Mouse (Mus musculus): Measurements from ENCODE around the gene 4933411K16Rik.
A peak's percentile ranks its signal among the peaks of the same experiment; 100 is the strongest.

4933411K16Rik gene

GRCm38 (mm10) chr19:42035456-42036248, 16.4 kb upstream of the 4933411K16Rik start, which contains the start of gene Ankrd2:
TSS of gene Ankrd2 (plus strand) at chr19:42036000.
- DNase-seq (ENCODE audit: low read depth) = peak; percentile 68

- no peak for DNase-seq (ENCODE audit: low read depth)
Measured at GRCm38 (mm10) chr19:42036357-42036756, 15.7 kb upstream of the 4933411K16Rik start.

GRCm38 (mm10) chr19:42037167-42037702, 14.8 kb upstream of the 4933411K16Rik start:
- DNase-seq (ENCODE audit: low read depth) = no peak

- no peak for DNase-seq (ENCODE audit: low read depth)
Measured at GRCm38 (mm10) chr19:42038310-42038709, 13.7 kb upstream of the 4933411K16Rik start.

- DNase-seq (ENCODE audit: low read depth) = no peak
Measured at GRCm38 (mm10) chr19:42043988-42044387, 8.1 kb upstream of the 4933411K16Rik start.

- peak; percentile 71 for DNase-seq (ENCODE audit: low read depth)
Measured at GRCm38 (mm10) chr19:42045269-42046102, 6.6 kb upstream of the 4933411K16Rik start, which contains the start of gene Hoga1. TSS of gene Hoga1 (plus strand) at chr19:42045610.

- DNase-seq (ENCODE audit: low read depth) = no peak
Measured at GRCm38 (mm10) chr19:42050251-42050650, 1.8 kb upstream of the 4933411K16Rik start.

GRCm38 (mm10) chr19:42051351-42051750, 697 bp upstream of the 4933411K16Rik start:
- no peak for DNase-seq (ENCODE audit: low read depth)

GRCm38 (mm10) chr19:42054255-42054654, 2.2 kb downstream of the 4933411K16Rik start:
- DNase-seq (ENCODE audit: low read depth) = no peak

- DNase-seq (ENCODE audit: low read depth) = no peak
Measured at GRCm38 (mm10) chr19:42055881-42056280, 3.8 kb downstream of the 4933411K16Rik start.

GRCm38 (mm10) chr19:42056719-42057409, 4.8 kb downstream of the 4933411K16Rik start:
- DNase-seq (ENCODE audit: low read depth) = no peak

- DNase-seq (ENCODE audit: low read depth) = no peak
Measured at GRCm38 (mm10) chr19:42058426-42058825, 6.4 kb downstream of the 4933411K16Rik start.

- DNase-seq (ENCODE audit: low read depth) = no peak
Measured at GRCm38 (mm10) chr19:42061443-42061842, 9.4 kb downstream of the 4933411K16Rik start.

GRCm38 (mm10) chr19:42068441-42069240, 16.6 kb downstream of the 4933411K16Rik start:
- no peak for DNase-seq (ENCODE audit: low read depth)

- no peak for DNase-seq (ENCODE audit: low read depth)
Measured at GRCm38 (mm10) chr19:42069241-42069525, 17.1 kb downstream of the 4933411K16Rik start.

GRCm38 (mm10) chr19:42071221-42071620, 19.2 kb downstream of the 4933411K16Rik start:
- DNase-seq (ENCODE audit: low read depth) = no peak

GRCm38 (mm10) chr19:42071886-42072608, 20.0 kb downstream of the 4933411K16Rik start:
- DNase-seq (ENCODE audit: low read depth) = no peak

- DNase-seq (ENCODE audit: low read depth) = no peak
Measured at GRCm38 (mm10) chr19:42072802-42073201, 20.8 kb downstream of the 4933411K16Rik start.

- no peak for DNase-seq (ENCODE audit: low read depth)
Measured at GRCm38 (mm10) chr19:42075051-42075450, 23.0 kb downstream of the 4933411K16Rik start.

GRCm38 (mm10) chr19:42075992-42076391, 23.9 kb downstream of the 4933411K16Rik start:
- no peak for DNase-seq (ENCODE audit: low read depth)

- no peak for DNase-seq (ENCODE audit: low read depth)
Measured at GRCm38 (mm10) chr19:42078566-42078965, 26.5 kb downstream of the 4933411K16Rik start.

Measured in c-Kit-positive CD71-negative TER-119-negative erythroid progenitor cells, embryonic 14.5 days (primary cell).